Mouse (Mus musculus) megakaryocyte, adult 5-6 weeks (primary cell): ENCODE measurements around the gene Ubxn6. TPM values are rescaled to one million over a fixed set of nuclear protein-coding genes. Genes with fewer than 3 reads are reported as not detected.
A peak's percentile ranks its signal among the peaks of the same experiment; 100 is the strongest.
"Not testable (repeated sequence)": the region's sequence is repeated elsewhere in the genome, so short reads cannot be mapped to it uniquely, and the experiment has no call there.

Source experiments
- ATAC-seq: 2 replicates; pipeline ENCODE4 v1.8.0; 2016; ENCODE audit warnings: mild to moderate bottlenecking, inconsistent platforms; ENCODE audit not compliant: poor library complexity, severe bottlenecking
- total RNA-seq, 2 experiments: library from RNA; stranded (forward) in 1 of 2; stranded (reverse) in 1 of 2; fragments of 153-499, 151-499 nt in 1 of 2; fragments of 221-1000, 200-1000 nt in 1 of 2; gene quantifications; 2 replicates each; pipeline versions ENCODE4 v1.2.3 to v1.2.4; 2015 to 2017

Gene Ubxn6
- total RNA-seq (2015): 12.9 and 13.2 TPM in 2 replicates
- total RNA-seq (2017): 17.0 and 30.7 TPM in 2 replicates

DNA sequence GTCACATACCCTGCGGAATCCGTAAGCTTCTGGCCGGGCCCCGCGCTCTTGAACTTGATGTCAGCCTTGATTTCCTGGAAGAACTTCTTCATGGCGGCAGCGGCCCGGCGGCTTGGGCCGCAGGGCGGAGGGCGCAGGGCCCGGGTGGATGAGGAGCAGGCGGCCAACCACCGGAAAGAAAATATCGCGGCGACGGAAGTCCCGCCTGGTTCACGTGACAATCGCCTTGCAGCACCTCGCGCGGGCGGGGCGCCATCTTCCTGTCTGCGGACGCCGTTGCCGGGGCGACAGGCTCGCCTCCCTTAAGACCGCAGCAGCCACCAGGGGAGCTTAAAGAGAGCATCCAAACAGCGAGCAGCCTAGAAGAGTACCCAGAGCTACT lies at the start of gene Ubxn6:
Gene Ubxn6, minus strand, starts transcription at position 202 of the 382 bp plus-strand sequence.
- peak; percentile 52 for ATAC-seq

GRCm38 (mm10) chr17:56123681-56124340 lies 49.0 kb upstream of the Ubxn6 start:
- no peak for ATAC-seq

GRCm38 (mm10) chr17:56123161-56123560 lies 48.3 kb upstream of the Ubxn6 start:
- ATAC-seq: no peak

- peak; percentile 21 for ATAC-seq
Observed at GRCm38 (mm10) chr17:56121826-56122225, 47.0 kb upstream of the Ubxn6 start, which contains the start of gene Lrg1. Gene Lrg1 (minus strand): TSS chr17:56122001.

DNA sequence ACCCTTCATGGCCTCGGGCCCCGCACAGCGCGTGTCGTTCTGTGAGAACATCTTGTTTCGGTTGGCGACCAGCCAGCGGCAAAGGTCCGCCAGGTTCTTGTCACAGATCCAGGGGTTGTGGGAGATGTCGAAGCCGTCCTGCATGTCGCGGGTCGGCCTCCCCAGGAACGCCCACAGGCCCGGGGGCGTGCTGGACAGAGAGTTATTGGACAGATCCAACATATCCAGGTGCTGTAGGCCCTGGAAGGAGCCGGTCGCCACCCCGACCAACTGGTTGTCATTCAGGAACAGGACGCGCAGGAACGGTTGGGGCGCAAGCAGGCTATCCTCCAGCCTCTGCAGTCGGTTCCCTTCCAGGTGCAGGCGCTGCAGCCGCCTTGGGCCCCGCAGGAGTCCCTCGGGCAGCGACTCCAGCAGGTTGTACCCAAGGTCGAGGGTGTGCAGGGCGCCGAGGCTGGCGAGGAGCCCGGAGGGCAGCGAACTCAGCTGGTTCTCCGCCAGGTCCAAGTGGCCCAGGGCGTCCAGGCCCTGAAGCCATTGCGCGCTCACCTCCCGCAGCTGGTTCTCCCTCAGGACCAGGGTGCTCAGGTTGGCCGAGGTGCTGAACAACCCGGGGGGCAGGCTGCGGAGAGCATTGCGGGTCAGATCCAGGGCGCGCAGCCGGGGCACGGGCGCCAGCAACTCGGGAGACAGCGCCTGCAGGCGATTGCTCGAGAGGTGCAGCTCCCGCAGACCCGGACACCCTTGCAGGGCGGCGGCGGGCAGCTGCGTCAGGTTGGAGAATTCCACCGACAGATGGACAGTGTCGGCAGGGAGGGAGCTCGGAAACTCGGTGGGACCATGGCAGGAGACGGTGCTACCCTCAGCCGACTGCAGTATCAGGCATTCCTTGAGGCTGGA lies 45.4 kb upstream of the Ubxn6 start:
- ATAC-seq: no peak

GRCm38 (mm10) chr17:56119431-56119830 lies 44.6 kb upstream of the Ubxn6 start:
- ATAC-seq: no peak

GRCm38 (mm10) chr17:56117251-56117710 lies 42.5 kb upstream of the Ubxn6 start, which contains the start of gene Plin5:
Gene Plin5 (minus strand): TSS chr17:56117596.
- peak; percentile 45 for ATAC-seq

DNA sequence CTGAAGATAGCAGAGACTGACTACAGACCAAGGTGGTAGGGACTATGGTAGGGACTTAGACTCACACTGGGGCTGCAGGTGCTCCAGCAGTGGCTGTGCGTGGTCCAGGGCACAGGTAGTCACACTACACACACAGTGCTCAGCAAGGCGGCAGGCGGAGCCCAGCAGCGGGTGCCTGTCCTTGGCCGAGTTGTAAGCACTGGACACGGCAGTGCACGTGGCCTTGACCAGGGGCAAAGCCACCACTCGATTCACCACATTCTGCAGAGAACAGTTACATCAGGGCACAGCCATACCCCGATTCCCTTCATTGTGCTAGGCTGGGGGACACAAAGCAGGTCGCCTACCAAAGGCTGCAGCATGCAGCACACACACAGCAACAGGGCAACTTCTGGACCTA lies 41.4 kb upstream of the Ubxn6 start:
- ATAC-seq: no peak

DNA sequence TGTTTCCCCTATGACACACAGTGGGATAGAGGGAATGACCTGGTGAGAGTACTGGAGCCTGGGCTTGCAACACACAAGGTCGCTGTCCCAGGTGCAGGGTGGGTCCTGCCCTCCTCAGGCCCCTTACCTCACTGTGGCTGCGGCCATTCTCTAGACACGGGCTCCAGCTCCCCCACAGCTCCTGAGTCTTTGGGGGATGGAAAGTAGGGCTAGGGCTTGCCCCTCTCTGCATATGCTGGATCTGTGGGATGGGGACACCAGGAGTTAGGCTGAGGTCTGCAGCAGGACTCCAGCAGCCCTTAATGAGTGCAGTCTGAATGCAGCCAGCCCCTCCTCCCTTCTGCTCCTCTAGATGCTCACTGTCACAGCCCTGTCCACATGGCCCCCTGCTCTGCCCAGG lies 37.9 kb upstream of the Ubxn6 start:
- ATAC-seq: no peak

DNA sequence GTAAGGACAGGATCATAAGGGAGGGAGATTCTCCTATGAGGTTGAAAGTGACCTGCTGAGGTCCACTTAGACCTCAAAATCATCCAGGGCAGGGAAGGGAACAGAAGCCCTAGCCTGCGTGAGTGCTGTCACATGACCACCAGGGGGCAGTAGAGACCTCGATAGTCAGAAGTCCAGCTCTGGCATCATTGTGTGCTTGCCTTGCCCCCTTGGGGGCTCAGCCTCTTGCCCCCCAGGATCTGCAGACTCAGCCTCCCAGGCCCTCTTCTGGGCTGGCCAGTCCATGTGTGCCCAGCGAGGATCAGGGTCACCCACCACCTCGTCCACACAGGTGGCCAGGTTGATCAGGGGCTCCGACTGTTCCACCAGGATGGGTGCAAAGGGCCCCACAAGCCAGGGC lies 37.0 kb upstream of the Ubxn6 start:
- peak; percentile 70 for ATAC-seq

DNA sequence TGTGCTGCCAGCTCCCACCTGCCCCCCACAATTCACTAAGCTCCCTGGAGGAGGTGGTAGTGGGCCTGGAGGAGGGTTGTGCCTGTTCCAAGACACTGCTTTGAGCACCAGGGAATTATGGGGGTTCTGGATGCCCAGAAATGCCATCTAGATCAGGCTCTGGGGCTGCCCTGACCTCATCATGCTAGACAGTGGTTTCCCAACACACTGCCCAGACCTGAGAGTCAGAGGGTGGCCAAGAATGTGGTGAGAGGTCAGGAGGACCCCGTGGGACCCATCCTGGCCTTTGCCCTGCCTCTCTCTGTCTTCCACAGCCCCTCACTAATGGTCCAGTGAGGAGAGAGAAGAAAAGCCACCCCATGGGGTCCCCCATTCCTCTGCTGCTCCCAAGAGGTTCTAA lies 36.2 kb upstream of the Ubxn6 start:
- no peak for ATAC-seq

DNA sequence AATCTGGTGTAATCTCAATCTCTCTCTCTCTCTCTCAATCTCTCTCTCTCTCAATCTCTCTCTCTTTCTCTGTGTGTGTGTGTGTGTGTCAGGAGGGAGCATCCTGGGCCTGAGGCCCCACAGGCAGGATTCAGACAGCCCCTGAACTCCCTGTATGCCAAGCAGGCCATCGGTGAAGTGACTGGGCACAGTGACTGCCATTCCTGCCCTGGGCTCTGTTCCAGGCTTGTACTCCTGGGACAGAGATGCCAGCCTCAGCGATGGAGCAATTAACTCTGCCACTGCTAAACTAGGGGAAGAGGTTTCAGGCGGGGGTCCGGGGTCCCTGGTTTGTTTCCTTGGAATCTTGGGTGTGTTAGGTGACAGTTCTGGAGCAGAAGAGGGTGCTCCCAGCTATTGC lies 35.7 kb upstream of the Ubxn6 start:
- ATAC-seq: no peak

GRCm38 (mm10) chr17:56109219-56110051 lies 34.6 kb upstream of the Ubxn6 start, which contains the start of gene Plin4:
Gene Plin4 (minus strand): TSS chr17:56109803.
- ATAC-seq: no peak

- ATAC-seq: no peak
Observed at GRCm38 (mm10) chr17:56108334-56109044, 33.7 kb upstream of the Ubxn6 start.

GRCm38 (mm10) chr17:56107736-56108135 lies 32.9 kb upstream of the Ubxn6 start:
- ATAC-seq: no peak

GRCm38 (mm10) chr17:56106981-56107380 lies 32.2 kb upstream of the Ubxn6 start:
- ATAC-seq: no peak

DNA sequence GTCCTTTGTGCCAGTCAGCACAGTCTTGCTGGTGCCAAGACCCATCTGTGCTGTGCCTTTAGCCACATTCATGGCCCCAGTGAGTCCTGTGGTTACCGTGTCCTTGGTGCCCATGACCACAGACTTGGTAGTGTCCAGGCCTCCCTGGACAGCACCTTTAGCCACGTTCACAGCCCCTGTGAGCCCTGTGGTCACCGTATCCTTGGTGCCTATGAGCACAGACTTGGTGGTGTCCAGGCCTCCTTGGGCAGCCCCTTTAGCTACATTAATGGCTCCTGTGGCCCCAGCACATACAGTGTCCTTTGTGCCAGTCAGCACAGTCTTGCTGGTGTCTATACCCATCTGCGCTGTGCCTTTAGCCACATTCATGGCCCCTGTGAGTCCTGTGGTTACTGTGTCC lies 31.6 kb upstream of the Ubxn6 start:
- not testable (repeated sequence) for ATAC-seq

GRCm38 (mm10) chr17:56104821-56105220 lies 30.0 kb upstream of the Ubxn6 start:
- not testable (repeated sequence) for ATAC-seq

DNA sequence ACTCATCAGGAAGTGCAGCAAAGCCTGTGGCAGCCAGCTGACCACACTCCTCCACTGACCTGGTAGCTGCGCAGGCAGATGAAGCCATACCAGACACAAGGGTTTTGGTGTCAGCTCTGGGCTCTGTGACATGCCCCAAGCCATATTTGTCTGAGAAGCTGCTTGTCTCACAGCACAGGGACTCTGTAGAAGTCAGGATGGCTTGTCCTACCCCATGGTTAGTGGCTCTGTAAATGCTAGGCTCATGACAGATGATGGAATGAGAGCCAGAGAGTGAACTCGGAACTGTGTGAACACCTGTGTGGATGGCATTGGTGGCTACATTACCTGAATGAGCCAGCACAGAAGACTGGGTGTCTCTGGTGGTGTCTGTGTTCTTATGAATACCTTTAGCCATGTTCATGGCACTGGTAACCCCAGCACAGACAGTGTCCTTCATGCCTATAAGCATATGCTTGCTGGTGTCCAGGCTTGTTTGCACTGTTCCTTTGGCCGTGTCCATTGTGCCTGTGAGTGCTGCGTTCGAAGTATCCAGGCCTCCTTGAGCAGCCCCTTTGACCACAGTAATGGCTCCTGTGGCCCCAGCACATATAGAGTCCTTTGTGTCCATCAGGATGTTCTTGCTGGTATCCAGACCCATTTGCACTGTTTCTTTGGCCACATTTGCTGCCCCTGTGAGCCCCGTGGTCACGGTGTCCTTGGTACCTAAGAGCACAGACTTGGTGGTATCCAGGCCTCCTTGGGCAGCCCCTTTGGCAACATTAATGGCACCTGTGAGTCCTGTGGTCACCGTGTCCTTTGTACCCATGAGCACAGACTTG lies 28.8 kb upstream of the Ubxn6 start:
- no peak for ATAC-seq
